Mouse (Mus musculus) kidney, postnatal 10 days (tissue): ENCODE measurements around the gene Cyp2f2.

Experiments
- DNase-seq: peaks from one replicate; pipeline ENCODE4 v3.0.0; 2021; ENCODE audit warnings: mixed read lengths

The Cyp2f2 gene

GRCm38 (mm10) chr7:27156005-27156404 lies 36.3 kb downstream of the Cyp2f2 start:
- DNase-seq = no peak

DNA sequence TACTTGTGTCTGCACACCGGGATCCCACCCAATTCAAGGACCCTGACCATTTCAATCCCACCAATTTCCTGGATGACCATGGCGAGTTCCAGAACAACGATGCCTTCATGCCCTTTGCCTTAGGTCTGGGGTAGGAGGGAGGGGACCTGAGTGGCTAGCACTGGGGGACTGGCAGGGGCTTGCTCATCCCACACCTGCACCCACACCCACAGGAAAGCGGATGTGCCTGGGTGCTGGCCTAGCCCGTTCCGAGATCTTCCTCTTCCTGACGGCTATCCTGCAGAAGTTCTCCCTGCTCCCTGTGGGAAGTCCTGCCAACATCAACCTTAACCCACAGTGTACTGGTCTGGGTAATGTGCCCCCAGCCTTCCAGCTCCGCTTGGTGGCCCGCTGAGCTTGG lies 38.5 kb downstream of the Cyp2f2 start:
- no peak for DNase-seq

GRCm38 (mm10) chr7:27159256-27159655 lies 39.5 kb downstream of the Cyp2f2 start:
- no peak for DNase-seq

- DNase-seq = peak; percentile 95
Observed at GRCm38 (mm10) chr7:27159882-27160281, 40.2 kb downstream of the Cyp2f2 start.

GRCm38 (mm10) chr7:27160921-27161320 lies 41.2 kb downstream of the Cyp2f2 start:
- DNase-seq = no peak

DNA sequence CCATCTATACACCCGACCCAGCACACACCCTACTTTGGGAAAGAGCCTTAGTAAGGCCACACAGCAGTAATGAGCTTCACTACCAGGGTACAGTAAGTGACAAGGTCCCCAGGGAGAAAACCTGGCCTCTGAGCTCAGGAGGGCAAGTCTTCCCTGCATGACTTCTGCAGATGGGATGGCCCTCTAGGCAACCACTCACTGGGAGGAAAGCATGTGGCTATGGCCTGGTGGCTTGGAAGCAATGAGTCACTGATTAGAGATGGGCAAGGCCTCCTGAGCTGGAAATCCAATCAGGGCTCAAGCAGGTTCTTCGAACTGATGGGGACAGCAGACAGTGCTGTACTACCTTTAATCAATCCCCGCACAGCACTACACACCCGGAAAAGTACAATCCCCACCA lies 42.0 kb downstream of the Cyp2f2 start:
- no peak for DNase-seq

- no peak for DNase-seq
Observed at GRCm38 (mm10) chr7:27162780-27163449, 43.2 kb downstream of the Cyp2f2 start.

- DNase-seq = no peak
Observed at GRCm38 (mm10) chr7:27163450-27163805, 43.7 kb downstream of the Cyp2f2 start.

- peak; percentile 40 for DNase-seq
Observed at GRCm38 (mm10) chr7:27164112-27164947, 44.6 kb downstream of the Cyp2f2 start.

DNA sequence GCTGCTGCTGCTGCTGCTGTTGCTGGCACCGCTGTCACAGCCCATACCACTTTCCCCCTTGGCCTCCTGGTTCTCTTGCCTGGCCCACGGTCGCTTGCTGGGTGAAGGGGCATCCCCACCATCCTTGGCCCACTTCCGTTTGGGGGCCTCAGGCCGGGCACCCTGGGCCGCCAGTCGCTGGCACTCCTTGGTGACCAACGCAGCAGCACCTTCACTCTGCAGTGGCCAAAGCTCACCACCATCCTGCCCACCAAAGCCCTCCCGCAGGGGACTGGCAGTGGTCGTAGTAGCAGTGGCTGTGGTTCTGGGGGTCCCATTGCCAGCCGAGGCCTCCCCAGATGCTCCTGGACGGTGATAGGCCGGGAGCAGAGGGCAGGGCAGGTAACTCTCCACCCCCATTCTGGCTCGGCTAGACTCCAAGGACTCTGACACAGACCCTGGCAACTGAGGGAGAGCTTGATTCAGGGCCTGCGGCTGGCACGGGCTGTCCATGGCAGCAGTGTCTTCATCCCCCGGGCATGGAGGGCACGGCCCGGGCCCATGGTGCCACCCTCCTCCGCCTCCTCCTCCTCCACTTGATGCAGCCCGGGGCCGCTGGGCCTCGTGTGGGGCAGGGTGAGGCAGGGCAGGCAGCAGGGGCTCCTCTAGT lies 45.4 kb downstream of the Cyp2f2 start:
- peak; percentile 45 for DNase-seq

GRCm38 (mm10) chr7:27165696-27166095 lies 46.0 kb downstream of the Cyp2f2 start:
- no peak for DNase-seq

- DNase-seq = peak; percentile 95
Observed at GRCm38 (mm10) chr7:27166229-27166613, 46.5 kb downstream of the Cyp2f2 start.

- peak; percentile 98 for DNase-seq
Observed at GRCm38 (mm10) chr7:27166614-27167474, 47.1 kb downstream of the Cyp2f2 start, which contains the start of gene Egln2. Gene Egln2, minus strand, starts transcription at chr7:27166802.

- DNase-seq = no peak
Observed at GRCm38 (mm10) chr7:27167475-27168094, 47.9 kb downstream of the Cyp2f2 start.

- DNase-seq = no peak
Observed at GRCm38 (mm10) chr7:27168371-27168770, 48.7 kb downstream of the Cyp2f2 start.

DNA sequence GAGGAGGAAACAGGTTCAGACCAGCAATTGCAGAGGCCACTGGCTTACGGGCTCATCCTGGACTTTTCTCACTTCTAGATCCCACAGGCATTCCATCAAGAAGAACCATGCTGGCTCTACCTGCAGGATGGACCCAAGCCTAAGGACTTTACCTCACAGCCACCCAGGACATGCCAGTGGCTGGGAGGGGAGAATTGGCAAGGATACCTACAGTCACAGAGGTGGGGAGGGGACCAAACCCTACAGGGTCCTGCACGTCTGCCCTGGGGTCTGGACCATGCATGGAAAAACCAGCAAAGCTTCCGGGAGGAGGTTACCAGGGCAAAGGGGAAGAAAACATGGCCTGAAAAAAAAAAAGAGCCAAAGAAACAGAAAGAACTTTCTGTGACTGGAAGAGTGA lies 51.3 kb downstream of the Cyp2f2 start:
- DNase-seq = no peak

DNA sequence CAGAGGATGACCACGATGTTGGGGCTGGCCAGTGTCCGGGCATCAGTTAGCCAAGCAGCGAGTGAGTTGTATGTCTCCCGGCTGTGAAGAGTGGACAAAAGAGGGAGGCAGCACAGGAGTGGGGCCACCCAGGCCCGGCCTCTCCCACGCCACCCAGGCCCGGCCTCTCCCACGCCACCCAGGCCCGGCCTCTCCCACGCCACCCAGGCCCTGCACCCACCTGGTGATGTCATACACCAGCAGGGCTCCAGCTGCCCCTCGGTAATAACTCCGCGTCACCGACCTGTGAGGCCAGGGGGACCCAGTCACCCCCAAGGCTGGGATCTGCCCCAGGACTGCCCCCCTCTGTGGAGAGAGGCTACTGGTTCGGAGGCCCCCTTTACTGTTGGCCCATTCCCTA lies 54.8 kb downstream of the Cyp2f2 start:
- DNase-seq = no peak

GRCm38 (mm10) chr7:27174896-27175295 lies 55.2 kb downstream of the Cyp2f2 start:
- no peak for DNase-seq

DNA sequence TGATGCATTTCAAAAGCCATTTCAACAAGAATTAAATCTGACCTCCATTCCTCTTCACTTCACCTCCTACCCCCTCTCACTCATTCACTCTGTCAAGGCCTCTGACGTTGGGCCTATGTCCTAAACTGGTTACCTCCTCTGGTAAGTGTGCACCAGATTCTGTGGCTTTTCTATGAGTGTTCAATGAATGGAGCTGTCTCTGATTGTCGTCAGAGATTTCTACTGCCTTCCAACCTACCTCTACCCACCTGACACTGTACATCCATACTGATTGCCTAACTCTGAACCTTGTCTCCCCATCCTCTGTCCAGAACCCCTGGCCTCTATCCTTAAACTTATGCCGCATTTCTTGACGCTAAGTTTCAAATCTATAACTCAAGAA lies 58.2 kb downstream of the Cyp2f2 start:
- DNase-seq = no peak

GRCm38 (mm10) chr7:27178324-27179216 lies 58.9 kb downstream of the Cyp2f2 start, which contains the start of gene Rab4b:
Gene Rab4b, minus strand, starts transcription at chr7:27178896.
- peak; percentile 100 for DNase-seq
